Comparison of ENCODE assay signal across 8 mouse cellular contexts in the genomic region with DNA sequence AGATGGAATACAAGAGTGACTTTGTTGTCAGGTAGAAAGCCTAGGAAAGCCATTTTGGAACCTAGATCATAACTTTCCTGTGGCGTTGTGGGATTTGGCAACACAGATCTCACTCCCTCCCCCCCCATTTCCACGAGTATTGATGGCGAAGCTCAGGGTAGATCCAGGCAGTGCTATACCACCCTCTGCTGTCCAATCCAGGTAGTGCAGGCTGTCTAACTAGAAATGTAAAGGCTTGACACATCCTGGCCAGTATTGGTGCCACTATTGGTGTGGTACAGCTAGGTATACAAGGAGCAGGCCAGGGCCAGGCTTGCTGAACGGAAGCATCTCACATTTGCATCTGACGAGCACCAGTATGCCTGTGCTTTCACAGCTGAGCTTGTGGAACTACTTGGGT. TPM values are rescaled to one million over a fixed set of nuclear protein-coding genes. Genes with fewer than 3 reads are reported as not detected.
A peak's percentile ranks its signal among the peaks of the same experiment; 100 is the strongest.
DNase-seq lines count a peak whose midpoint lies in the region; ATAC-seq and TF ChIP-seq lines count a peak whose summit lies in the region.

No protein-coding gene starts in this region.

- no peak overlapping the region for H3K9ac ChIP-seq in embryonic facial prominence, embryonic 15.5 days

- no peak overlapping the region for H3K4me3 ChIP-seq in E14TG2a.4 (replicated peaks; ENCODE audit: low read length)
- no peak overlapping the region for H3K4me3 ChIP-seq in bone marrow macrophage, adult 2 months (ENCODE audit: insufficient read depth, low read length)
- H3K4me3 ChIP-seq in embryonic facial prominence, embryonic 15.5 days (replicated peaks), result no peak overlapping the region

- peak; percentile 27; the same call in 1 of the 2 replicates for ATAC-seq in embryonic facial prominence, embryonic 15.5 days (ENCODE audit: insufficient number of reproducible peaks, low FRiP score, low TSS enrichment, low read depth)
- ATAC-seq in neutrophil, adult 5-6 weeks (ENCODE audit: extremely low read depth, insufficient number of reproducible peaks, low FRiP score, poor library complexity, severe bottlenecking), result peak; percentile 77

- no peak overlapping the region for H3K27ac ChIP-seq in bone marrow macrophage, adult 2 months (ENCODE audit: insufficient read depth, low read depth, low read length)
- no peak overlapping the region for H3K27ac ChIP-seq in embryonic facial prominence, embryonic 15.5 days (replicated peaks)

- H3K9me3 ChIP-seq in E14TG2a.4 (ENCODE audit: low read length), result peaks cover 32% of the 10 kb centered on the region
- H3K9me3 ChIP-seq in embryonic facial prominence, embryonic 15.5 days (replicated peaks), result no peaks in the 10 kb centered on the region

- intact Hi-C loops in heart, postnatal 10 days (cut with DNase I), result loop anchor here (1.0 to 2.0 kb wide), 2 partner anchors 153 to 602 kb away; no protein-coding TSS in a partner anchor

- WGBS in embryonic facial prominence, embryonic 15.5 days, result 10% methylated on average over 5 of the region's 5 CpGs

- peaks cover 55% of the 10 kb centered on the region for H3K36me3 ChIP-seq in E14TG2a.4 (ENCODE audit: insufficient read depth, low read length)
- H3K36me3 ChIP-seq in embryonic facial prominence, embryonic 15.5 days, result no peaks in the 10 kb centered on the region

- TF ChIP-seq CTCF in E14TG2a.4 (conservative IDR thresholded peaks at IDR 0.05; ENCODE audit: low read length), result peak; percentile 97
- peak; percentile 85 for TF ChIP-seq CTCF in bone marrow macrophage, adult 2 months (IDR thresholded peaks at IDR 0.05; ENCODE audit: low read depth, low read length)

- DNase-seq in heart, postnatal 10 days, result peak; percentile 76 to 88
- peak; percentile 73 to 89 for DNase-seq in kidney, postnatal 25 days
- DNase-seq in lung, adult 18-20 months, result peak; percentile 60 to 69
- DNase-seq in thymus, postnatal 25 days, result peak; percentile 67

- no peaks in the 10 kb centered on the region for H3K27me3 ChIP-seq in E14TG2a.4 (ENCODE audit: insufficient read depth, low read length)
- no peaks in the 10 kb centered on the region for H3K27me3 ChIP-seq in embryonic facial prominence, embryonic 15.5 days

- peaks cover 50% of the 10 kb centered on the region for H3K4me1 ChIP-seq in E14TG2a.4 (replicated peaks; ENCODE audit: low read depth, low read length)
- H3K4me1 ChIP-seq in bone marrow macrophage, adult 2 months (ENCODE audit: control insufficient read depth, insufficient read depth, low read length), result no peaks in the 10 kb centered on the region
- H3K4me1 ChIP-seq in embryonic facial prominence, embryonic 15.5 days, result no peaks in the 10 kb centered on the region

- no peak overlapping the region for H3K4me2 ChIP-seq in embryonic facial prominence, embryonic 15.5 days (replicated peaks)

- TF ChIP-seq POLR2A in bone marrow macrophage, adult 2 months (IDR thresholded peaks at IDR 0.05; ENCODE audit: borderline replicate concordance, low read depth, low read length), result no peak

RNA-seq across cellular contexts. Expression of gene Upp1, which starts 18.6 kb away (rescaled TPM):
- polyA plus RNA-seq in bone marrow macrophage, adult 2 months (2012; ENCODE audit: insufficient read depth, insufficient read length, missing spikeins), result not detected in 2 replicates
- 9.2 and 11.0 TPM in 2 replicates for polyA plus RNA-seq in embryonic facial prominence, embryonic 15.5 days (2015; fragmentation: Nextera tagmentation; extraction: Ambion mirVana)
- 10 to 100 TPM; 25.4 to 26.5 TPM for total RNA-seq in heart, postnatal 10 days (2021)
- total RNA-seq in neutrophil, adult 5-6 weeks (2017), result 14.4 and 24.2 TPM in 2 replicates

RNA-seq across cellular contexts. Expression of gene Abca13, which starts 55.3 kb away (rescaled TPM):
- polyA plus RNA-seq in bone marrow macrophage, adult 2 months (2012; ENCODE audit: insufficient read depth, insufficient read length, missing spikeins), result 0.05 TPM in 1 of 2 replicates, not detected in the other
- polyA plus RNA-seq in embryonic facial prominence, embryonic 15.5 days (2015; fragmentation: Nextera tagmentation; extraction: Ambion mirVana), result 0.07 TPM in 2 replicates
- not detected for total RNA-seq in heart, postnatal 10 days (2021)
- 1.2 and 1.8 TPM in 2 replicates for total RNA-seq in neutrophil, adult 5-6 weeks (2017)
